17 mouse cellular contexts compared by ENCODE assay signal in the genomic region with DNA sequence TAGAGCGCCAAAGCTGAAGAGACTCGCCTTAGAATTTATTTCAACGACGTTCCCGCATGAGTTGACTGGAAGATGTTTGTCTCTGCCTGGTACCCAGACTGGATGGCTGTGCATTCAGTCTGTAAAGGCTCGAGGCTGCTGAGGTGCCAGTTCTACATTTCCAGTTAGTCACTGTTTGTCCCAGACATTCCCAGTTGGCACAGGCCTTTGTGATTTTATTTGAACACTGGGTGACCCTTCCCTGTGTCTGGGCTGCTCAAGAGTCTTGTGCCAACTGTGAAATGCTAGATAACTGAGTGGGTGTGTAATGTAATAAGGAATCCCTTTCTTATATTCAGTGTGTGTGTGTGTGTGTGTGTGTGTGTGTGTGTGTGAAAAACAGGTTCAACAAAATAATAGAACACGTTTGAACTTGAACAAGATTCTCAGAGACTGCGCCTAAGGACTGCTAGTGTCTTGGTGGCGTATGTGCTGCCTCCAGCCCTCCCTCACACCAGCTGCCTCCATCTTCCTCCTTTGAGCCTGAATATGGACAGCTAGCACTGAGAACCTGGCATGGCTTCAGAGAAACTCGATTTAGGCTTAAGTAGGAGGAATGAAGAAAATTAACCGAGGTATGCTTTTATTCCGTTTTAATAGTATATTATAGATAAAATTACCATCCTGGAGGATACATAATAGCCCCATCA.
DNase-seq lines count a peak whose midpoint lies in the region; ATAC-seq and TF ChIP-seq lines count a peak whose summit lies in the region.
"Had no signal": no experiment of that assay in that cellular context is flagged by ENCODE, and none has a peak within 500 bp of the region (broad histone marks: within the 10 kb centered on the region; RNA-seq: fewer than 3 reads in every experiment).

No protein-coding gene starts in this region.

- H3K9ac ChIP-seq in embryonic facial prominence, embryonic 13.5 days = no peak overlapping the region
- H3K9ac ChIP-seq: embryonic facial prominence, embryonic 15.5 days; kidney, embryonic 15.5 days; limb, embryonic 12.5 days; liver, embryonic 15.5 days had no signal

- H3K4me2 ChIP-seq in embryonic facial prominence, embryonic 13.5 days = no peak overlapping the region
- H3K4me2 ChIP-seq: embryonic facial prominence, embryonic 15.5 days; kidney, embryonic 15.5 days; limb, embryonic 12.5 days; liver, embryonic 15.5 days had no signal

- peaks cover 3% of the 10 kb centered on the region; the same call in 1 of the 2 replicates for H3K4me1 ChIP-seq in embryonic facial prominence, embryonic 13.5 days
- 0 out of 2 replicates have a peak, but pooled peaks cover 2% of the 10 kb centered on the region for H3K4me1 ChIP-seq in embryonic facial prominence, embryonic 10.5 days
- peaks cover 43% of the 10 kb centered on the region for H3K4me1 ChIP-seq in kidney, adult 2 months (ENCODE audit: control insufficient read depth, insufficient read depth, low read length)
- H3K4me1 ChIP-seq: embryonic facial prominence, embryonic 15.5 days; limb, embryonic 12.5 days had no signal

- TF ChIP-seq CTCF in layer of hippocampus, adult 2 months (conservative IDR thresholded peaks at IDR 0.05) = no peak
- no peak for TF ChIP-seq CTCF in kidney, adult 2 months (conservative IDR thresholded peaks at IDR 0.05; ENCODE audit: insufficient read depth, insufficient read length, low read depth, low read length)

- H3K27ac ChIP-seq in embryonic facial prominence, embryonic 13.5 days = no peak overlapping the region
- H3K27ac ChIP-seq in embryonic facial prominence, embryonic 10.5 days (replicated peaks) = no peak overlapping the region
- peak overlapping the region; percentile 75 for H3K27ac ChIP-seq in layer of hippocampus, adult 2 months
- no peak overlapping the region for H3K27ac ChIP-seq in kidney, adult 2 months (ENCODE audit: insufficient read depth, low read depth, low read length)
- H3K27ac ChIP-seq: kidney, embryonic 15.5 days; limb, embryonic 12.5 days; liver, embryonic 15.5 days had no signal

- no peak for TF ChIP-seq POLR2A in kidney, adult 2 months (IDR thresholded peaks at IDR 0.05; ENCODE audit: low read depth, low read length)

- H3K36me3 ChIP-seq in embryonic facial prominence, embryonic 13.5 days = no peaks in the 10 kb centered on the region
- H3K36me3 ChIP-seq in embryonic facial prominence, embryonic 10.5 days (replicated peaks) = no peaks in the 10 kb centered on the region
- no peaks in the 10 kb centered on the region for H3K36me3 ChIP-seq in kidney, adult 2 months (ENCODE audit: control insufficient read depth, insufficient read depth, low read length)
- H3K36me3 ChIP-seq: embryonic facial prominence, embryonic 15.5 days; kidney, embryonic 15.5 days; limb, embryonic 12.5 days; liver, embryonic 15.5 days had no signal

- H3K4me3 ChIP-seq in embryonic facial prominence, embryonic 13.5 days = no peak overlapping the region
- H3K4me3 ChIP-seq in embryonic facial prominence, embryonic 10.5 days = no peak overlapping the region
- no peak overlapping the region for H3K4me3 ChIP-seq in layer of hippocampus, adult 2 months
- H3K4me3 ChIP-seq in kidney, adult 2 months (ENCODE audit: insufficient read depth, low read depth, low read length) = no peak overlapping the region
- H3K4me3 ChIP-seq: embryonic facial prominence, embryonic 15.5 days; kidney, embryonic 15.5 days; limb, embryonic 12.5 days; liver, embryonic 15.5 days had no signal

- no peak for DNase-seq in embryonic facial prominence, embryonic 10.5 days (ENCODE audit: low spot score)
- no peak for DNase-seq in layer of hippocampus, adult 2 months (ENCODE audit: low spot score in 2 of 2)
- DNase-seq in layer of hippocampus, postnatal 25 days (ENCODE audit: extremely low spot score in 1 of 2, low spot score in 1 of 2) = no peak
- peak; percentile 64 for DNase-seq in right cerebral cortex, adult 2 months (ENCODE audit: low spot score in 2 of 2)
- DNase-seq in right cerebral cortex, postnatal 14 days = no peak
- DNase-seq in adrenal gland, postnatal 36 days = no peak
- DNase-seq in kidney, adult 2 months = no peak
- DNase-seq: adrenal gland, adult 2 months; cerebellum, adult 9-11 months; heart, postnatal 10 days; thymus, postnatal 4 days had no signal

- H3K27me3 ChIP-seq in embryonic facial prominence, embryonic 13.5 days = no peaks in the 10 kb centered on the region
- no peaks in the 10 kb centered on the region for H3K27me3 ChIP-seq in embryonic facial prominence, embryonic 10.5 days (replicated peaks; ENCODE audit: low read depth, poor library complexity, severe bottlenecking)
- no peaks in the 10 kb centered on the region for H3K27me3 ChIP-seq in kidney, adult 2 months (replicated peaks; ENCODE audit: control insufficient read depth, insufficient read depth, low read length)
- H3K27me3 ChIP-seq: embryonic facial prominence, embryonic 15.5 days; kidney, embryonic 15.5 days; limb, embryonic 12.5 days; liver, embryonic 15.5 days had no signal

- 76% methylated on average over 12 of the region's 12 CpGs for WGBS in embryonic facial prominence, embryonic 13.5 days
- WGBS in embryonic facial prominence, embryonic 10.5 days = 90% methylated on average over 12 of the region's 12 CpGs
- 77% methylated on average over 12 of the region's 12 CpGs for WGBS in kidney, adult 2 months

- H3K9me3 ChIP-seq in embryonic facial prominence, embryonic 13.5 days = no peaks in the 10 kb centered on the region
- H3K9me3 ChIP-seq in embryonic facial prominence, embryonic 10.5 days = no peaks in the 10 kb centered on the region
- H3K9me3 ChIP-seq: embryonic facial prominence, embryonic 15.5 days; kidney, embryonic 15.5 days; limb, embryonic 12.5 days; liver, embryonic 15.5 days had no signal

- 0 out of 2 replicates have a peak, but pooled peaks have one; percentile 26 for ATAC-seq in embryonic facial prominence, embryonic 13.5 days (ENCODE audit: insufficient number of reproducible peaks, insufficient read depth, low FRiP score, low TSS enrichment, low read depth)
- ATAC-seq: hindbrain, embryonic 16.5 days had no signal

Comparison
In these comparisons a context has a peak if more than half of its experiments do, and no peak if none do; other contexts are left out.
1. DNase-seq: peak in right cerebral cortex, adult 2 months (2 of 2); none in embryonic facial prominence, embryonic 10.5 days (single experiment), layer of hippocampus, adult 2 months (0 of 2), layer of hippocampus, postnatal 25 days (0 of 2), right cerebral cortex, postnatal 14 days (single experiment), adrenal gland, postnatal 36 days (0 of 2) and kidney, adult 2 months (single experiment).